Mouse (Mus musculus): Measurements from ENCODE around the gene Slc27a3.

The Slc27a3 gene

DNA sequence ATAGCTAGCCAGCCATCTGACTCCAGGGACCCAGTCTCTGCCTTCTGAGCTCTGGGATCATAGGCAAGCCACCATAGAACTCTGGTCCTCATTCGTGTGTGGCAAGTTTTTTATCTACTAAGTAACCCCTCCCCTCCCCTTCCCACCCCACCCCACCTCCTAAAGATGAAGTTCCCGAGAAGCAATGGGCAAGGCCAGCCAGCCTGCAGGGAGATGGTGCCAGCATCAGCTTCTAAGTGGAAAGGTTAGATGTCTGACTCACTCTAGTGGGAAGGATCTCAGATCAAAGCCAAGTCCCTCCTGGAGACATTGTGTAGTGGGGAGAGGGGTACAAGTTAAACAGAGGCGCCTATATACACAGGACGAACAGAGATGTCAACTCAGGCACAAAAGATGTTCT is 1.3 kb upstream of the Slc27a3 start:
- in situ Hi-C loops (cut with MboI) = no loop called here

DNA sequence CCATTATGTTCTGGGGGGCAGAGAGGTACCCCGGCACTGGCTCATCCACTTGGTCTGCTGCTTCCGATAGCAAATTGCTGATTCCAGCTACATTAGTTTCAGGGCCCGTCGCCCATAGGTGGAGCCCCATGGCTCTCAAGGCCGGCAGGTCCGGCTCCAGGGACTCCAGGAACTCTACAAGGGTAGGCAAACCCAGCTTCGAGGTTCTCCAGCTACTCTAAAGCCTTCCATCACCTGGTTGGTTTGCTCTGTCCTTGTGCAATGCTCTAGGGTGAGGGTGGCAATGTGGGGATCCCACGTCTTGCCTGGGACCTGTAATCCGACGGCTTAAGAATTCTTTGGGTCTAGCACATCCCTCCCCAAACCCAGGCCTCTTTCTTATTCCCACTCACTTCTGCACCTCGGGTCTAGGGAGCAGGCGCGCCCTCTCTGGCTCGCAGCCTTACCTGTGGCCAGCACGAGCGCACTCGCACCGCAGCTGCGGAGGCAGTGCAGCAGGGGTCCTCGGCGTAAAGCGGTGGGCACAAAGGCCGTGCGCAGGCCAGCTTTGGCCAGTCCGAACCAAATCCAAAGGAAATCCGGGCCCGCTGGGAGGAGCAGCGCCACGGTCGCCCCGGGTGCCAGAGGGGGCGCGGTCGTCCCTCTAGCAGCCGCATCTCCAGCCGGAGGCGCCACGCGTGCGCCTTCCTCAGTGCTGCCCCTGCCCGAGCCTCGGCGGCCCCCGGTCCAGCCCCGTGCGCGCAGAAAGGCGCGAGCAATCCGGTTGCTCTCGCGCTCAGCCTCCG is 820 bp downstream of the Slc27a3 start:
- in situ Hi-C loops (cut with MboI) = no loop called here

GRCm38 (mm10) chr3:90388192-90388591 is 1.5 kb downstream of the Slc27a3 start:
- in situ Hi-C loops (cut with MboI) = no loop called here

DNA sequence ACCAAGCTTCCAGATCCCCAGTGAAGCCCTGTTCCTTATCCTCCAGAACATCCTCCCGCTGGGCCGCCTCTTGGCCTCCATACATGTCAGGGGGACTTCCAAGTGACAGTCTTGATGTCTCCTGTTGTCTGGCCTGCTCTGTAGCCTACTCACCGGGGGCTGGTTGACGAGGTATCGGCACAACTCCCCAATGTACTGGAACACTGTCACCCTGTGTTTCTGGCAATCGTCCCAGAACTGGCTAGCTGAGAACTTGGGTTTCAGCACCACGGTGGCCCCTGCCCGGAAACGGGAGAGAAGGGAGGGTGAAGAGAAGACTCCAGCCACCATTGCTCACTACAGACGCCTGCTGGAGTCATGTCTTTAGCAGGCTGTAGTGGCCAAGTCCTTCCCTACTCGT is 2.3 kb downstream of the Slc27a3 start:
- in situ Hi-C loops (cut with MboI) = no loop called here

GRCm38 (mm10) chr3:90386817-90387216 is 2.9 kb downstream of the Slc27a3 start:
- in situ Hi-C loops (cut with MboI) = no loop called here

- in situ Hi-C loops (cut with MboI) = no loop called here
These were observed 4.8 kb downstream of the Slc27a3 start for GRCm38 (mm10) chr3:90384851-90385375.

- in situ Hi-C loops (cut with MboI) = no loop called here
These were observed 6.0 kb downstream of the Slc27a3 start for GRCm38 (mm10) chr3:90383690-90384089.

GRCm38 (mm10) chr3:90381727-90382126 is 8.0 kb downstream of the Slc27a3 start:
- in situ Hi-C loops (cut with MboI) = no loop called here

DNA sequence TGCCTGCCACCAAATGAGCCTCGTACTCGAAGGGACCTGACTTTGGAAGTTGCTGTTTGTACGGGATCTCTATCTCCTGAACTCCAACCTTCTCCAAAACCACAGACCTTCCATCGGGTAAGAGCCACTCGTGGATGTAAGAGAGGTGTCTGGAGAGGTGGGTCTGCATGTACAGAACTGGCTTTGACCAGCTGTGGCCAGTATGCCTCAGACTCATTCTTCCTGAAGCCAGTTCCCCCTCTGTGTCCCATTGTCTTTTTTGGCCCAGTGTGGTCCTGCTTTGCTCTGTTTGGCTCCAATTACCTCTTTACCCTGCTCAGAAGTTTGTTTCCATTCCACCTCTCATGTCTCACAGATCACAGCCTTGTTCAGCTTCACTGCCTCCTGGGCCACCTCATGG is 11.2 kb downstream of the Slc27a3 start:
- in situ Hi-C loops (cut with MboI) = no loop called here

- in situ Hi-C loops (cut with MboI) = no loop called here
These were observed 13.5 kb downstream of the Slc27a3 start for GRCm38 (mm10) chr3:90376247-90376585.

- in situ Hi-C loops (cut with MboI) = no loop called here
These were observed 14.0 kb downstream of the Slc27a3 start for GRCm38 (mm10) chr3:90375562-90376246.

DNA sequence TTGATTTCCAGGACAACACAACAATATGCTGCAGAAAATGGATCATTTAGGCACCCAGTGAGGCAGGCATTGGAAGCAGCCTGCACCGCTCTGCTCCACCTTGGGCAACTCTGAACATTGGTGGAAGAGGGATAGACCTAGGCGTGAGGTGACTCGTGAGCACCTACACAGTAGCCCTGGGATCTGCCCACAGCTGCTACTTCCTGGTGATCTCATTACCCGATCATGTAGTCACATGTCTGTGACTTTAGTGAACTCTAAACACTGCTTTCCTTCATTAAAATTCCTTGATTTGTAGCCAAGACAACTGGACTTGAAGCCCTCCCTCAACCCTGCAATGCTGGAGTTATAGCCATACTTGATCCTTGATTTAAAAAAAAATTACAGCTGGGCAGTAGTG is 15.4 kb downstream of the Slc27a3 start:
- in situ Hi-C loops (cut with MboI) = loop anchor here (5.0 kb wide), 1 partner anchor 147 kb away; no protein-coding TSS in a partner anchor

DNA sequence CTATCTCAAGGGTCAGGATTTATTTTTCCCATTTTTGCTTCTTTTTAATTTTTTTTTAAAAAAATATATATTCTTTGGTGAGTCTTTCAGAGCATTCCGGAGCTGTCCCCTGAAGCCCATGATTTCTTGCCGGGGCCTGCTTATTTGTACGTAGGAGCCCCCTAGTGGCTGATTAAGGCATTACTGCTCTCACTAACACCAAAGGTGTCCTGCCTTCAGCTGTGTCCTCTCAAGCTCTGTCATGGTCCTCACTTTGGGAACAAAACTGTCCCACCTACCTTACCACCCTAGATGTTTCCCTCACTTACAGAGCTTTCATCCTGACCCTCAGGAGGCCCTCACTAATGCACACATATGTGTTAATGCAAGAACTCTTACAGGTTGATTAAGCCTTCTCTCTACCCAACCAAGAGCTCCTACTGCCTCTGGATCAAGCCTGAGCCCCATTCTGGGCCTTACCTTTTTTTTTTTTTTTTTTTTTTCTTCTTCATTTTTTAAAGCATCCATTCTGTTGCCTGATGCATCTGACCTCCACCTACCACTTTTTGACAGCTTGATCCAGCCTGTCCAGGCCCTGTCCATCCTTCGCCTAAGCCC is 16.2 kb downstream of the Slc27a3 start:
- in situ Hi-C loops (cut with MboI) = loop anchor here (5.0 kb wide), 1 partner anchor 146 kb away; no protein-coding TSS in a partner anchor

DNA sequence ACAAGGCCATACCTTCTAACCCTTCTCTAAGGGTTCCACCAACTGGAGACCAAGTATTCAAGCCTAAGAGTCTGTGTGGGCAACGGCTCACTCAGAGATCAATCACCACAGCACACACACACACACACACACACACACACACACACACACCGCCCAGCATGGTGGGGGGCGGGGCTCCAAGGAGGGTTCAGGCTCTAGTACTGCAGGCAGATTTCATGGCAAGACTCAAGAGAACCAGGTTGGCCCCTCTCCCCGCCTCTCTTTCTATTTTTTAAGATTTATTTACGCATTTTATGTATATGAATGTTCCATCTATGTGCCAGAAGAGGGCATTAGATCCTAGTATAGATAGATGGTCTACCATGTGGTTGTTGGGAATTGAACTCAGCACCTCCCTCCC is 16.9 kb downstream of the Slc27a3 start:
- in situ Hi-C loops (cut with MboI) = loop anchor here (5.0 kb wide), 1 partner anchor 146 kb away; no protein-coding TSS in a partner anchor

GRCm38 (mm10) chr3:90371857-90372256 is 17.9 kb downstream of the Slc27a3 start:
- in situ Hi-C loops (cut with MboI) = loop anchor here (5.0 kb wide), 1 partner anchor 145 kb away; no protein-coding TSS in a partner anchor

GRCm38 (mm10) chr3:90369041-90369440 is 20.7 kb downstream of the Slc27a3 start:
- in situ Hi-C loops (cut with MboI) = no loop called here

DNA sequence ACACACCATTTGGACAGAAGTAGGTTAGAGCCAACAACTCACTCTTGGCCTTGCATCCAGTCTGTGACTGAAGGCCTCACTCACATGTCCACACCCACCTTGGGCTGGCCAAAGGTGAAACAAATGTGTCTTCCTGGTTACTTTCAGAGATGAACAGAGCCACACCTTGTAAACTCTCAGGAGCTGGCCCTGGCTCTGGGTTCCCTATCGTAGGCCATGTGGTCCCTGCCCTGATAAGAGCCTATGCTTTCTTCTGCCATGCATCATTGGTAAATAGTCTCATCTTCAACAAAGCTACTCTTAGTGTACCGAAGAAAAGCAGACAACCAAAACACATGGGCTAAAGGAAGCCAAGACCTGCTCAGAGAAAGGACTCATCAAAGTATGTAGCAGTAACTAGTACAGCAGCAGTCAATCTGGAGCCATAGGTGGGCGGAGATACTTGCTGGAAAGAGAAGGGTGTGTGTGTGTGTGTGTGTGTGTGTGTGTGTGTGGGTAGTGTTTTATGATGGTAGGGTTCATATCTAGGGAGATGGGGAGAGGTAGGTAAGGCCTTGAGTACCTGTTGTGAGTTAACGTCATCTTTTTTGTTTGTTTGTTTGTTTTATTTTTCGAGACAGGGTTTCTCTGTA is 22.6 kb downstream of the Slc27a3 start:
- in situ Hi-C loops (cut with MboI) = no loop called here

DNA sequence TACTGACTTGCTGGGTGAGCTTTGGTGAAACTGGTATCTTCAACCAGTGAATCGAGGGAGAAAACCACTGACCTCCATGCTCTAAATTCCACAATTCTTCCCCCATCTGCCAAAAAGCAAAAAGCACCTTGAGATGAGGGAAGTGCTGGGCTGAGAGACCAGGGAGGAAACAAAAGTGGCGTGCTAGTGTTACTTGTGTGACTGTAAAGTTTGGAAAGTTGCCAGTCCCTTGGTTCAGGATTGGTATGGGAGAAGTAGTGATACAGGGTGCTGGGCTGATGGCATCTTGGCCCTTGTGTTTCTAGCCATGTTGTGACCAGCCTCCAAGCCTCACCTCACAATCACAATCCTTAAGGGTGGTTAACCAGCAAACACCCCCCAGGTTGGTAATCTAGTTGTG is 27.4 kb downstream of the Slc27a3 start:
- in situ Hi-C loops (cut with MboI) = no loop called here

DNA sequence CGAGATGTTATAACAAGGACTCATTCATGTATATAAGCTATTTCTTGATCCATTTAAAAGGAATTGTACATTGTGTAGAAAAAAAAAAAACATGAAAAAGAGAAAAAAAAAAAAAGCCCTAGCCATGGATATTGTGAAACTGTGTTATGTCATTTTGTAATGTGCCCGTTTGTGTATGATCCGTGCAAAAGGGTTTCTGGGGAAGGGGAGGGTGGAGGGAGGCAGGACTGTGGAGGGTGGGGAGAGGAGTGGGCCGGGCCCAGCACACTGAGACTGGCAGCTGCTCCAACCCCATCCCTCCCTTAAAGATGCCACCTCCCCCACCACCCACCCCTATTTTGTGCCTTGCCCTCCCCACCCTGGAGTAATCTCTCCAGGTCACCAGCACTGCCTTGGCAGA is 28.3 kb downstream of the Slc27a3 start:
- in situ Hi-C loops (cut with MboI) = no loop called here

- in situ Hi-C loops (cut with MboI) = no loop called here
These were observed 30.5 kb downstream of the Slc27a3 start for GRCm38 (mm10) chr3:90359230-90359629.

DNA sequence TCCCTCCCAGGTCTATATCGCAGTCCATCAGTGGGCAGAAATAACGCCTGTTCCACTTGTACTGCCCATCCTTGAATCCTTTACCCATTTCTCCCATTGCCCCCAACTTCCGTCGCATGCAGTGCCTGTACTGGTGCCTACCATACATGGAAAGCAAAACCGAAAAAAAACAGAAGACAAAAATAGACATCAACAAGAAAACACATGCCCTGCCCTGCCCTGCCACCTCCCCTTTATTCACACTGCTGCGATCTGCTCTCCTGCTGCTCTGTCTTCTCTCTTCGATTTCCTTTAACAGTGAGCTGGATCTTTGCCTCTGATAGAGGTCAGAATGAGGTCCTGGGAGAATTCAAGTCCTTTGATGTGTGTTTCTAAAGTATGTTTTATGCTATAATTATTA is 31.8 kb downstream of the Slc27a3 start:
- in situ Hi-C loops (cut with MboI) = no loop called here

GRCm38 (mm10) chr3:90347847-90348246 is 41.9 kb downstream of the Slc27a3 start:
- in situ Hi-C loops (cut with MboI) = no loop called here

Measured in mature B cell (primary cell).